Mouse (Mus musculus): Measurements from ENCODE around the gene Rassf7. TPM values are rescaled to one million over a fixed set of nuclear protein-coding genes. Genes with fewer than 3 reads are reported as not detected.

The Rassf7 gene
- polyA plus RNA-seq, 1 experiment from 2014 or later, result 40.0 TPM

- Histone ChIP-seq H3K9ac (no peak overlapping the region), H3K27ac (no peak overlapping the region), H3K4me2 (no peak overlapping the region), H3K4me1 (no peaks in the 10 kb centered on the region), H3K27me3 (no peaks in the 10 kb centered on the region), H3K4me3 (no peak overlapping the region), H3K9me3 (no peaks in the 10 kb centered on the region), H3K36me3 (no peaks in the 10 kb centered on the region)
- ATAC-seq (ENCODE audit: insufficient number of reproducible peaks, insufficient read depth, low FRiP score, low TSS enrichment, low read depth), result no peak
- 78% methylated on average over 3 of the region's 3 CpGs for WGBS
Measured at GRCm38 (mm10) chr7:141204546-141204945, 11.1 kb upstream of the Rassf7 start.

- no peaks in the 10 kb centered on the region for H3K36me3 ChIP-seq
- H3K4me1 ChIP-seq, result no peaks in the 10 kb centered on the region
- no peak overlapping the region for H3K9ac ChIP-seq
- H3K27me3 ChIP-seq, result no peaks in the 10 kb centered on the region
- no peak overlapping the region for H3K27ac ChIP-seq
- H3K9me3 ChIP-seq, result no peaks in the 10 kb centered on the region
- no peak for ATAC-seq (ENCODE audit: insufficient number of reproducible peaks, insufficient read depth, low FRiP score, low TSS enrichment, low read depth)
- WGBS, result 90% methylated on average over 5 of the region's 5 CpGs
- H3K4me2 ChIP-seq, result no peak overlapping the region
- H3K4me3 ChIP-seq, result no peak overlapping the region
Measured at GRCm38 (mm10) chr7:141205504-141205903, 10.2 kb upstream of the Rassf7 start.

GRCm38 (mm10) chr7:141206182-141206937, 9.3 kb upstream of the Rassf7 start:
- no peak overlapping the region for H3K4me2 ChIP-seq
- no peaks in the 10 kb centered on the region for H3K27me3 ChIP-seq
- H3K4me3 ChIP-seq, result no peak overlapping the region
- ATAC-seq (ENCODE audit: insufficient number of reproducible peaks, insufficient read depth, low FRiP score, low TSS enrichment, low read depth), result no peak
- WGBS, result 89% methylated on average over 18 of the region's 18 CpGs
- no peak overlapping the region for H3K9ac ChIP-seq
- H3K4me1 ChIP-seq, result no peaks in the 10 kb centered on the region
- H3K9me3 ChIP-seq, result no peaks in the 10 kb centered on the region
- no peak overlapping the region for H3K27ac ChIP-seq
- no peaks in the 10 kb centered on the region for H3K36me3 ChIP-seq

GRCm38 (mm10) chr7:141209526-141209925, 6.1 kb upstream of the Rassf7 start:
- H3K27me3 ChIP-seq, result no peaks in the 10 kb centered on the region

GRCm38 (mm10) chr7:141210137-141210536, 5.5 kb upstream of the Rassf7 start:
- Histone ChIP-seq H3K27me3 (no peaks in the 10 kb centered on the region), H3K9me3 (no peaks in the 10 kb centered on the region), H3K4me3 (no peak overlapping the region), H3K27ac (no peak overlapping the region), H3K9ac (no peak overlapping the region), H3K4me2 (no peak overlapping the region), H3K4me1 (peaks cover 5% of the 10 kb centered on the region), H3K36me3 (no peaks in the 10 kb centered on the region)
- no peak for ATAC-seq (ENCODE audit: insufficient number of reproducible peaks, insufficient read depth, low FRiP score, low TSS enrichment, low read depth)
- WGBS, result 80% methylated on average over 12 of the region's 12 CpGs

More at GRCm38 (mm10) chr7:141209526-141209925, 6.1 kb upstream of the Rassf7 start:
- no peak for ATAC-seq (ENCODE audit: insufficient number of reproducible peaks, insufficient read depth, low FRiP score, low TSS enrichment, low read depth)
- Histone ChIP-seq H3K27ac (no peak overlapping the region), H3K4me2 (no peak overlapping the region), H3K4me3 (no peak overlapping the region), H3K9ac (no peak overlapping the region), H3K4me1 (no peaks in the 10 kb centered on the region), H3K9me3 (no peaks in the 10 kb centered on the region), H3K36me3 (no peaks in the 10 kb centered on the region)
- 71% methylated on average over 3 of the region's 3 CpGs for WGBS

- no peak for ATAC-seq (ENCODE audit: insufficient number of reproducible peaks, insufficient read depth, low FRiP score, low TSS enrichment, low read depth)
Measured at GRCm38 (mm10) chr7:141210606-141211131, 5.0 kb upstream of the Rassf7 start.

GRCm38 (mm10) chr7:141213133-141213532, 2.5 kb upstream of the Rassf7 start:
- no peaks in the 10 kb centered on the region for H3K27me3 ChIP-seq
- H3K27ac ChIP-seq, result peak overlapping the region; percentile 41; the same call in 1 of the 2 replicates
- no peak overlapping the region for H3K4me2 ChIP-seq
- peaks cover 11% of the 10 kb centered on the region for H3K36me3 ChIP-seq
- H3K4me3 ChIP-seq, result no peak overlapping the region
- H3K9me3 ChIP-seq, result no peaks in the 10 kb centered on the region
- ATAC-seq (ENCODE audit: insufficient number of reproducible peaks, insufficient read depth, low FRiP score, low TSS enrichment, low read depth), result no peak
- 68% methylated on average over 3 of the region's 3 CpGs for WGBS
- H3K4me1 ChIP-seq, result peaks cover 25% of the 10 kb centered on the region
- H3K9ac ChIP-seq, result no peak overlapping the region

More at GRCm38 (mm10) chr7:141210606-141211131, 5.0 kb upstream of the Rassf7 start:
- 83% methylated on average over 14 of the region's 14 CpGs for WGBS
- Histone ChIP-seq H3K9ac (0 out of 2 replicates have a peak overlapping the region, but pooled peaks have one; percentile 27), H3K4me3 (no peak overlapping the region), H3K4me1 (peaks cover 6% of the 10 kb centered on the region), H3K27me3 (no peaks in the 10 kb centered on the region), H3K27ac (no peak overlapping the region), H3K4me2 (no peak overlapping the region), H3K9me3 (no peaks in the 10 kb centered on the region), H3K36me3 (no peaks in the 10 kb centered on the region)

GRCm38 (mm10) chr7:141213605-141214235, 1.9 kb upstream of the Rassf7 start, which contains the start of gene Lmntd2:
Lmntd2 (minus strand) TSS chr7:141214080.
- peak within 1 kb of the TSS; percentile 90 for H3K27ac ChIP-seq
- peak within 1 kb of the TSS; percentile 78 for H3K9ac ChIP-seq
- peak within 1 kb of the TSS; percentile 70 for H3K4me3 ChIP-seq
- WGBS, result 92% methylated on average over 11 of the region's 11 CpGs
- no peaks in the 10 kb centered on the region for H3K9me3 ChIP-seq
- H3K36me3 ChIP-seq, result peaks cover 13% of the 10 kb centered on the region
- no peaks in the 10 kb centered on the region for H3K27me3 ChIP-seq
- ATAC-seq (ENCODE audit: insufficient number of reproducible peaks, insufficient read depth, low FRiP score, low TSS enrichment, low read depth), result no peak
- peak within 1 kb of the TSS; percentile 88 for H3K4me2 ChIP-seq
- H3K4me1 ChIP-seq, result peaks cover 25% of the 10 kb centered on the region

GRCm38 (mm10) chr7:141214310-141214709, 1.4 kb upstream of the Rassf7 start:
- no peaks in the 10 kb centered on the region for H3K27me3 ChIP-seq
- no peak overlapping the region for H3K4me3 ChIP-seq
- WGBS, result 67% methylated on average over 3 of the region's 3 CpGs
- H3K9me3 ChIP-seq, result no peaks in the 10 kb centered on the region
- H3K4me1 ChIP-seq, result peaks cover 25% of the 10 kb centered on the region
- H3K36me3 ChIP-seq, result peaks cover 13% of the 10 kb centered on the region
- peak overlapping the region; percentile 88; the same call in 1 of the 2 replicates for H3K4me2 ChIP-seq
- H3K27ac ChIP-seq, result peak overlapping the region; percentile 90; the same call in 1 of the 2 replicates
- H3K9ac ChIP-seq, result no peak overlapping the region
- no peak for ATAC-seq (ENCODE audit: insufficient number of reproducible peaks, insufficient read depth, low FRiP score, low TSS enrichment, low read depth)

GRCm38 (mm10) chr7:141215880-141216733, 447 bp downstream of the Rassf7 start:
- peak overlapping the region; percentile 78 for H3K9ac ChIP-seq
- peak; percentile 63 for ATAC-seq (ENCODE audit: insufficient number of reproducible peaks, insufficient read depth, low FRiP score, low TSS enrichment, low read depth)
- no peaks in the 10 kb centered on the region for H3K27me3 ChIP-seq
- H3K4me2 ChIP-seq, result peak overlapping the region; percentile 88
- H3K9me3 ChIP-seq, result no peaks in the 10 kb centered on the region
- WGBS, result under 1% methylated on average over 41 of the region's 42 CpGs
- H3K4me3 ChIP-seq, result peak overlapping the region; percentile 70
- peaks cover 34% of the 10 kb centered on the region for H3K4me1 ChIP-seq
- peak overlapping the region; percentile 90 for H3K27ac ChIP-seq
- peaks cover 17% of the 10 kb centered on the region for H3K36me3 ChIP-seq

GRCm38 (mm10) chr7:141216894-141217293, 1.2 kb downstream of the Rassf7 start:
- H3K4me2 ChIP-seq, result peak overlapping the region; percentile 88
- no peaks in the 10 kb centered on the region for H3K9me3 ChIP-seq
- 87% methylated on average over 11 of the region's 11 CpGs for WGBS
- peaks cover 36% of the 10 kb centered on the region for H3K4me1 ChIP-seq
- peak overlapping the region; percentile 7; the same call in 1 of the 2 replicates for H3K27ac ChIP-seq
- no peak for ATAC-seq (ENCODE audit: insufficient number of reproducible peaks, insufficient read depth, low FRiP score, low TSS enrichment, low read depth)
- peaks cover 17% of the 10 kb centered on the region for H3K36me3 ChIP-seq
- no peaks in the 10 kb centered on the region for H3K27me3 ChIP-seq
- 0 out of 2 replicates have a peak overlapping the region, but pooled peaks have one; percentile 46 for H3K9ac ChIP-seq
- peak overlapping the region; percentile 70 for H3K4me3 ChIP-seq
